Mouse (Mus musculus) adrenal gland, adult 10 weeks (tissue): ENCODE results near the gene Edil3. TPM values are rescaled to one million over a fixed set of nuclear protein-coding genes. Genes with fewer than 3 reads are reported as not detected.

Experiments
- polyA plus RNA-seq: library from polyadenylated mRNA; stranded (reverse); fragments of 350-450 nt; fragmentation: Illumina TruSeq; extraction: RNeasy Lipid Tissue Mini Kit (QIAGEN cat#74804); gene quantifications from one replicate; pipeline ENCODE4 v1.2.3, GENCODE M21; 2014; ENCODE audit warnings: low read depth, low replicate concordance

Edil3 gene
- 18.5 TPM for polyA plus RNA-seq

GRCm38 (mm10) chr13:88821440-88822331 is at the start of gene Edil3:
Gene Edil3 (plus strand): TSS chr13:88821472.

